Mouse (Mus musculus): ENCODE data around the gene Trpd52l3. TPM values are rescaled to one million over a fixed set of nuclear protein-coding genes. Genes with fewer than 3 reads are reported as not detected.

The Trpd52l3 gene
- polyA plus RNA-seq (2015; fragmentation: Illumina TruSeq; extraction: RNeasy Lipid Tissue Mini Kit (QIAGEN cat#74804); ENCODE audit: insufficient read depth, low replicate concordance) = not detected

DNA sequence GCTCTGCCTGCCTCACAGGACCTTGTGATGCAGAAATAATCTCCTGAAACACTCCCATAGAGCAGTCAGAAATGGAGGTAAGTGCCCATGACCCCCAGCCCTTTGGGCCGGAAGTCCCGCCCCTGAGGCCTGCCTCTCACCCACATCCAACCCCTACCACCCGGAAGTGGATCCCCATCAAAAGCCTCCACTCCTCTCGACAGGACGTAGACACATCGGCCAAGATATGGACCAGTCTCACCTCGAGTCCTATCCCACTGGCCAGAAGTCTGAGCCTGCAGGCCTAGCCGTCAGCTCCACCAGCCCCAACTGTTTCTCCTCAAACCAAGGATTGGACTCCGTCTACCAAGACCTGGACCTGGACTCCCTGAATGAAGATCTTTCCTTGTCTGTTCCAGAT is at the start of gene Trpd52l3:
Trpd52l3 (plus strand) TSS at position 170 of the 400 bp plus-strand sequence.

DNA sequence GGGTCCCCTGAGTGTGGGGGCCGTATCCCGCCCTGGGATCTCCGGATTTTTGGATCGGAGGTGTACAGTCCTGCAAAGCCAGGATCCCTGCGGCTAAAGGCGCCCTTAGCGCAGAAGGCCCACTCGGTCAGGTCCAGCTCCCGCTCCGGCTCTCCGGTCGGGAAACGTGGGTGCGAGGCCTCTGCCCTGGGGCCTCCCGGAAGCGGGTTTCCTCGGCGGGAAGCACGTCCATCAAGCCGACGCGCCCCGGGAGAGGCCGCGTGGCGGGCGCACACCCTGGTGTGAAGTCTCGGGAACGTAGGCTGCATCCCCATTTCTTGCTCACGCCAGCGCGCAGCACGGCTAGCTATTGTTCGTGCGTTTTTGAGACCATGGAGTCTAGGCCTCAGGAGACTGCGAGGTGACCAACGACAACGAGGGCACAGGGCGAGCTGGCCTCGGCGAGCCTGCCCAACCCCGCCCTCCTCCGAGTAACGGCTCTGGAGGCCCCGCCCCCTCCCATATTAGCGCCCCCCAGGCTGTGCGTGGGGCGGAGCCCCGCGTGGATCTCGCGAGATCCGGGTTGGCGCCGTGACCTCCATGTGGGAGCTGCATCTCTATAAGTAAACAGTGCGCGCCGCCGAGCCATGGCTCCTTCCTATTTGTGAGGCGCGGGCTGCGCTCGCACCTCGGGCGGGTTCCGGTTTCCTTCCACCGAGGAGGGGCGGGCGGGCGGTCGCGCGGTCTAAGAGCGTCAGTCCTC is 26.5 kb downstream of the Trpd52l3 start, which contains the start of gene Uhrf2:
Uhrf2 (plus strand) TSS at position 620 of the 742 bp plus-strand sequence.

Other genes with a start within 250 kb of the Trpd52l3 start
- gene 9930021J03Rik, start 197.8 kb upstream of the Trpd52l3 start, polyA plus RNA-seq (2015; fragmentation: Illumina TruSeq; extraction: RNeasy Lipid Tissue Mini Kit (QIAGEN cat#74804); ENCODE audit: insufficient read depth, low replicate concordance) = 31.8 TPM
- gene Ranbp6, start 190.8 kb upstream of the Trpd52l3 start, polyA plus RNA-seq (2015; fragmentation: Illumina TruSeq; extraction: RNeasy Lipid Tissue Mini Kit (QIAGEN cat#74804); ENCODE audit: insufficient read depth, low replicate concordance) = 37.8 TPM
- gene Il33, start 78.7 kb upstream of the Trpd52l3 start, polyA plus RNA-seq (2015; fragmentation: Illumina TruSeq; extraction: RNeasy Lipid Tissue Mini Kit (QIAGEN cat#74804); ENCODE audit: insufficient read depth, low replicate concordance) = 22.3 TPM
- 82.6 TPM for gene Uhrf2, start 26.7 kb downstream of the Trpd52l3 start, polyA plus RNA-seq (2015; fragmentation: Illumina TruSeq; extraction: RNeasy Lipid Tissue Mini Kit (QIAGEN cat#74804); ENCODE audit: insufficient read depth, low replicate concordance)
- not detected for gene Gldc, start 171.6 kb downstream of the Trpd52l3 start, polyA plus RNA-seq (2015; fragmentation: Illumina TruSeq; extraction: RNeasy Lipid Tissue Mini Kit (QIAGEN cat#74804); ENCODE audit: insufficient read depth, low replicate concordance)
- gene Mbl2, start 229.2 kb downstream of the Trpd52l3 start, polyA plus RNA-seq (2015; fragmentation: Illumina TruSeq; extraction: RNeasy Lipid Tissue Mini Kit (QIAGEN cat#74804); ENCODE audit: insufficient read depth, low replicate concordance) = not detected